Mouse (Mus musculus) c-Kit-positive CD71-negative TER-119-negative erythroid progenitor cells, embryonic 14.5 days (primary cell): ENCODE results near the gene Skp1a.

Experiments
- DNase-seq: peaks from one replicate; pipeline ENCODE4 v3.0.0-alpha.2; 2013; ENCODE audit warnings: low read depth

Gene Skp1a

DNA sequence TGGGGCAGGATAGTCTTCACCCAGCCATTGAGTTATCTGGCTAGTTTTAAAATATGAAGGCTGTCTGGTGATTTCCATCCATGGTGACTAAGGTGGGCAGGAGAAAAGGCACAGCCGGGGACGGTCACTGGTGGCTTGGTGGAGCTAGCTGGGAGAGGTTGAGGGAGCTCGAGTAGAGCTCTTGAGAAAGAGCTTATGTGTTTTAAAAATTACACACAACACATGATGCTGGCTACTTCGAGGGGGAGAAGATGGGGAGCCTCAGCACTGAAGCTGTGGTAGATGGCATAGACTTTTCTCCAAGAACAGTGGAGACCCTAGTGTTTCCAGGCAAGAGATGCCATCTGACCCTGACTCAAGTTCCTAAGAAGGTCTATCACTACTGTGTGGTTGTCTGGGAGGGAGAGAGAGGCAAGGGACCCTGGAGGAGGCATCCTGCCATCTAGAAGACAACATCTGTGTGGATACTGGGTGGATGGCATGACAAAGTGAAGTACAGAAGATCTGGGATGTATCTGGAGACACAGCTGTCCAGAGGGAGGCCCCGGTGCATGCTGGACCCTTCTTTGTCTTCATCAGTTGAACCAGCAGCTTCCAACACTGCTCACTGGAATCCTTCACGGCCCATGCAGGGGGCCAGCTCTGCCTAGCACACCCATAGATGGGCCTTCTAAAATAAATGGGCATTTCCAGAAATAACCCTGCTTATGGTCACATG is 45.8 kb downstream of the Skp1a start:
- DNase-seq: no peak

DNA sequence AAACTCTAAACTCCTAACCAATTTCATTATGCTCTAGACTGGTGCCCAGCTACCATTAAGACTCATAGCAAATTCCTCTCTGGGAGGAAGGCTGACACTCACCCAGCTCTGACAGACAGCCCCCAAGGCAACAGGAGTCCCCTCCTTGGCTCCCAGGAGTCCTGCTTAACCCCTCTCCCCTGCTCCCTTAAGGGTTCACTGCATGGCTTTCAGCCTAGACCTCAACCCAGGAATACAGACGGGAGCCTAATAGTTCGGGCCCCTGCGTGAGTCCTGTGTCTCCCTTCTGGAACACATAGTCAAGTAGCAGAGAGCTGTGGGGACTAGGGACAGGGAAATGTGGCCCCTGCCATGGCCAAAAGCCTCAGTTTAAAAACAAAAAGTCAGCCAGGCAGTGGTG is 46.4 kb downstream of the Skp1a start:
- DNase-seq: no peak

DNA sequence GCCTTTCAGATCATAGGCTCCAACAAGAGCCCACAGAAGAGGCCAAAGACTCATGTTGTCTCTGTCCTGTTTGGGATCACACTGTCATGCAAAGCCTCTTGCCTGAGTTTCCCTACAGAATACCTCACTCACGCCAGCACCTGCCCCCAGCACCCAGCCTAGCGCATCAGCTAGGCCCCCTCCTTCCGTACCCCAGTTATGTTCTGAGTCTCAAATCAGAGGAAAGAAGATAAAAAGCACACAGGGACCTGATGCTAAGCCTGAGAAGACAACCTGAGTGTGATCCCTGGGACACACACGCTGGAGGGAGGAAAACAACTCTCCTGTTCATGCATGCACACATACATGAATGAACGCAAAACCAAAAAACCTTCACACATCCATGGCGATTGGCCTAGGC is 47.2 kb downstream of the Skp1a start:
- no peak for DNase-seq

DNA sequence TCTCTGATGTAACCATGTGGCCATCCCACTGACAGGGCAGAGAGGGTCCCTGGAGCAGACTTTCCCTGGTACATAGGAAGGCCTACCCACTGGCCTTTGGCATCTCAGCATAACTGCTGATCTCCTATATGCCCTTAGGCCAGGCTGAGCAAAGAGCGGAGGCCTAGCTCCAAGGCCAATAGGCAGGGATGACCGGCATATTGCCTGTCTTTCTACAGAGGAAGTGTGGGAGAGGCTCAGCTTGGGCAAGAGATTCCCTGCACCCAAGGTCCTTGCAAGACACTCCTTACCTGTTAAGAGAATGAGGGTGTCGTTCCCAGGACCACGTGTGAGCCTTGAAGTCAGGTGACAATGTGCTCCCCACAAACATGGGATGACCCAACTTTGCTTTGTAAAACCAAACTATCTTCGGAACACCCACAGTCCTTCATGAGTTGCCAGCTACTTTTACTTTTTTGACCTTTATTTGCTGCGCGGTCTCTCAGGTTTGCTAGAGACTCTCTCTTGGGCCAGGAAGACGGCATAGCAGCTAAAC is 47.9 kb downstream of the Skp1a start:
- no peak for DNase-seq

DNA sequence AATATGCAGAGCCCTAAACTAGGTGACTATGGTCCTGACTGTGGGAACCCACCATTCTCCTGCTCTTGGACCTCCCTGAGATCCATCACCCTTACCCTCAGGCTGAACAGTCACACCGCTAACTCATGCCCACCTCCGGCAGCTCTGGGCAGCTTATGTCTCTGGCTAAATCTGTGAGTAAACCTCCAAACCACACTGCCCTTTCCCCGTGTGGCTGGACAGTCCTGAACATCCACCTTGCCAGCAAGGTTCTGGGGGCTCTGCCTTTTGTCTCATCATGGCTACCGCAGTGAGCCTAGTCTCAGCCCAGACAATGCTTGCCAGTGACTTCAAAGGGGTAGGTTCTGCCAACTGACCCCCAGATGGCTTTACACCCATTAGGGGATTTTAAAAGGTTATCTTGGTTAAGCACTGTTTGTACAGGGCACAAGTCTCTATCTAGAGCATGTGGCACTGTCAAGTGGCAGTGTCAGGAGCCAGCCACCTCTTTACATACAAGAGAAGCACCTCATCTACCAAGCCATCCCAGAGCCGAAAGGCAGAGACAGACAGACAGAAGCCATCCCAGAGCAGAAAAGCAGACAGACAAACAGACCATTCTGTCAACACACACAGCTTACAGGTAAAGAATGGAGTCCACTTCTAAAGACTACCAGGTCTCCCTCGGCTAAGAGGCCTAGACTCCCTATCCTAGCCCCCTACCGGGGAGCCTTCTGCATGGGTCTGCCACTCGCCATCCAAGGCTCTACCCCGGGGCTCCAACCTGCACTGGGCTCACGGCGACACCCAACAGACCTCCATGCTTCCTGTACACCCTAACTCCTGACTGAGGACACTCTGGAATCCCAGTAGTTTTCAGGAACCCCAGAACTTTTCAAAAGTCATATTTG is 49.0 kb downstream of the Skp1a start:
- DNase-seq: no peak

DNA sequence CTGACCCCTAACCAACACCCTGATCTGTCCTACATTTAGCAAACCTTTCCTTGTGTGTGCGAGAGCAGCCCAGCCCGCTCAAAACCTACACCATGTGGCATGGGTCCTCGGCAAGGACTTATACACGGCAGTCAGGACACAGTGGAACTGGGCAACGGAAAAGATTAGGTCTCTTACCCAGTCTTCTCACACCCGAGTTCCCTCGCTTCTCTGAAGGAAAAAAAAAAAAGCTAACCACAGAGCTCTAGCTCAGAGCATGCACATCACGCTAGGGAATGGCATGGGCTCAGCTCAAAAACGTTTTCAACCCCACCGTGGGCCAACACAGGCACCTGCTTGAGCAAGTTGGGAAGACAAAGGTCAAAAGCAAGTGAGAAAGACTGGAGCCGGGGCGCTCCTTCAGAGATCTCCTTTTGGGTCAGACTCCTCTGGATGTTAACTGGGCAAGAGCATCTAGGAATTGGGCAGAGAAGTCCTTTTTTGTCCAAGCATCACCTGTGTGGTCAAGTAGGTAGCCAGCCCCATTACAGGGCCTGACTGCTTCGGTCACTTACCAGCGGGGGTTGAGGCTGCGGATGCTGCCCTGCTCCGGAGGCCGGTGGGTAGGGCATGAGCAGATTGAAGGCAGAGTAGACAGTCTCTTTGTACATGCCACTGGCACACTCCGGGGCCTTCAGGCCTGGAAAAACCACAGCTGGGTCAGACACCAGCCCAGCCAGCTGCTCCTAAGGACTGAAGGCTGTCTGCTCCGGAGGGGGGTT is 50.0 kb downstream of the Skp1a start:
- no peak for DNase-seq

DNA sequence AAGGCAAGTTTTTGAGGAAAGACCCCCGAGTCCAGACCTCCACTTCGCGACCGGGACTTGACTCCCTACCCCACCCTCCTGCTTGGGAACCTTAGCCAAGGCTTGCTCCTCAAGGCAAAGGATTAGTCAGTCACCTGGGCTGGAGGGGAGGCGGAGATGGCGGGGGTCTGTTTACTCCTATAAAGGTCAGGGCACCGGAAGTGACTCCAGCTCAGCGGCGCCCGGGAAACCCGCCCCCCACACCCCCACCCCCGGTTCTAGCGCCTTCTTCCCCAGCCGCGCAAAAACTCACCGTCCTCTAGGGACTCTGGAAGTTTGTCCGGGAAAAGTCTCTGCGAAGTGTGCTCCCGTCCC is 50.6 kb downstream of the Skp1a start:
- DNase-seq: no peak

DNA sequence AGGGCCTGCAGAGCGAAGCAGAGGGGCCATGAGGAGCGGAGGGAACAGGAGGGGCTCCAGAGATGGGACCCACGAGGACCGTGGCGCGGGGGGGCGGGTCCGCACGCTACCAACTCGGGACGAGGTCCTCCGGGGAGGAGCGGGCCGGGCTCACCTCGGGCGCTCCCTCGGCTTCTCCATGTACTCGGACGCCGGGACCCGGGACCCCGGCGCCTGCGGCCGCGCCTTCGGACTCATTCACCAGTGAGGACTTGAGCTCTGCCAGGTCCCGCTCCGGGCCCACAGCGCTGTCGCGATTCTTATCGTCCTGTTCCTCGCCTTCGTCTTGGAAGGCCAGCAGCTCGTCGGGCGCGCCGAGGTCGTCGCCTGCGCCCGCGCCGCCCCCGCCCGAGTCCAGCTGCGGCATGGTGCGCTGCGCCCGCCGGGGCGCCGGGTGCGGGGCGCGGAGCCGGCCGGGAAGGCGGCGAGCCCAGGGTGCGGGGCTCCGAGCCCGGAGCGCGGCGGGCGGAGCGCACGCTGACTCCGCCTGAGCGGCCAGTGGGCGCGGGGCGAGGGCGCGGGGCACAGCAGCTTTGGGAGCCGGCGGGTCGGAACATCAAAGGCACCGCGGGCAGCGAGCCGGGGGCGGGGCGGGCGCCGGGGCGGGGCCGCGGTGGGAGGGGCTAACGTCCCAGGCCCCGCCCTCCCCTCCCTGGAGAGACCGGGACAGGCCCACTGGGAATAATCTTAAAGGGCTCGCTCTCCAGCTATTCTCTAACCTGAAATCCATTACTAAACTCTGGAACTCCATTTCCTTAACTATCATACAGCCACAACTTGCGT is 51.2 kb downstream of the Skp1a start, which contains the start of gene Tcf7:
Tcf7 (minus strand) TSS at position 241 of the 822 bp plus-strand sequence.
- DNase-seq: no peak

DNA sequence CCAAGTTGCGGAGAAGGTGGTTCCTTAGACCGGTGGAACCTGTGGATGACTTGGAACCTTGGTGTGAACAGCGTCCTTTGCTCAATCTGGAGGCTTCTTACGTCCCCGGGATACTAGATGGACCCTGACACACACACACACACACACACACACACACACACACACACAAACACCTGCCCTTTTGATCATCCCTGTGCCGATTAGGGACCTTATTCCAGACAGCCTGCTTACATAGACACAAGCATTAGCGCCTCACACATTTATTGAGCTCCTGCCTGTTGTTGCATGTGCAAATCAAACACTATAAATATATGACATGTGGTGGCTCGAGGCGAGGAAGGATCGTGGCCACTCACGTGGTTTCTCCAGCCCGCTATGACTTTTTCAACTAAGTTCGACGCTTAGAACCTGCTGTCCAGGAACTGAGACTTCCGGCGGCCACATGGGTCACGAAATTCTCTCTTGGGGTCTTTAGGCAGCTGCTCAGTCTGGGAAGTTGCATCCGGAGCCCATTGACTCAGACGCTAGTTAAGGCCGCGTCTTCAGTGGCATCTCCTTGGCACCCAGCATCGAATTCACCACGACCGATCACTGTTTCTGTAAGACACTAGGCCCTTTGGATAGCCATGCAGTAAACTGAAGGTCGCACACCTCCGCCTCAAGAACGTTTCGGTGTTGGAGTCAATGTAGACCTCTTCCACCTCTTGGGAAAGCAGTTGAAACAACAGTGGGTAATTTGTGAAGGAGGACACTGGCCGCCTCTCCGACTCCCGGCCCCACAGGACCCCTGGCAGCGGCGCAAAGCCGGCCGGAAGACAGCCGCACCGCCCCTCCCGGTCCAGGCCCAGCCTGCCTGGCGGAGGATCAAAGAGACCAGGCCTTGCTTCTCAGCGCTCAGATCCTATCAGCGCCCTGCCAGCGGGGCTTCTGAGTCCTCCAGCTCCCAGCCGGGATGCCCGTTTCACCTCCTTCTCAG is 52.1 kb downstream of the Skp1a start:
- no peak for DNase-seq

DNA sequence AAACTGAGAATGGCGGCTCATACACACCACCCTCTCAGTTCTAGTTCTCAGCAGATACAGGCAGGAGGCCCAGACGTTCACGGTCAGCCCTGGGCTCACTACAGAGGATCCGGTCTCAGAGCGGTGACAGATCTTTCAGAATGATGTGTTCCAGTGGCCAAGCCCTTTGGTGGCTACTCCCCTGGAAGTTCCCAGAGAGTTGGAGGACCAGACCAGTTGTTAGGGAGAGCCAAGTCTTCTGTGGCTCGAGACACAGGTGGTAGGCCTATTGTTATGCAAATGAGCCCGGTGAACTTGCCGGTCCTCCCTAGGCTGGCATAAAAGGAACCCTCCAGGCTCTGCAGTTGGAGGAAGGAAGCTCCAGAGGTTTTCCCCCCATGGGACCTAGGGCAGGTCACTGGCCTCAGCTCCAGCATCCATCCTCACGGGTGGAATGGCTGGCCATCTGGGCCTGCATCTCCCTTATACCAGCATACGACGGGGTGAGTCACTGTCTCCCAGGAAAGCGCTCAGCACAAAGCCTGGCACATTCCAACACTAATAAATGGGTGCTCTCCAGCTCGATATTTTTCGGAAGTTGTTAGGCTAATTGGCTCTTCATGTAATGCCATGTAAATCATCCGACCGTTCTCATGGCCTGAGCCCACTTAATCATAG is 54.6 kb downstream of the Skp1a start:
- no peak for DNase-seq

DNA sequence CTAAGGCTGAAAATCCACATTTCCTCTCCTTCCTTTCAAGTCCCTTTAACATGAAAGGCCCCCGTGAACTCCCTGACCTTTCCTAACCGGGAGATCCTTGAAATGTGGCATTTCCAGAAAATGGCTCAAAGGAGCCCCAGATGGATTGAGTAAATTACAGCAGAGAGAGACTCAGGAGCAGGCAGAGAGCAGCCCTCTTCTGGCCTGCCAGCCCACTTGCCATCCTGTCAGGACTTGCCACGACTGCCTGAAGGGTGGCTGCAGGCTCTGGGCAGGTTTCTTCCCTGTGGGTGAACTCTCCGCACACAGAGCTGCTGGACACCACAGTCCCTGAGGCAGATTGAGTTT is 55.1 kb downstream of the Skp1a start:
- DNase-seq: no peak

DNA sequence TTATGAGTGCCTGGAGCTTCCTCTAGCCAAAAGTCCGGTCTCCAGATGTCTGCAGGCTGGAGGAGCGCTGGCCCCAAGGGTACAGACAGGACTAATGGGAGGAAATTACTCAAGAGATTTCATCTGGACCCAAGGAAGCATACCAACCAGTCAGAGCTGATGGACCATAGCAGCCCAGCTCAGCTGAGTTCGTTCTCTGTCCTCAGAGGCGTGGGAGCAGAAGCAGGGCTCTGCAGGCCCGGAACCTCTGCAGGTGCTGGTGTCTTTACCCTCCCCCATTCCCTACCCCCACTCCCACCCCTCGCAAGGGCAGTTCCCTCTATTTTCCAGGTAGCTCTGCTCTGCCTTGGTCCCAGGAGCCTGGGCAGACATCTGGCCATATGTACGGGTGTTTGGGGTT is 60.6 kb downstream of the Skp1a start:
- DNase-seq: no peak

DNA sequence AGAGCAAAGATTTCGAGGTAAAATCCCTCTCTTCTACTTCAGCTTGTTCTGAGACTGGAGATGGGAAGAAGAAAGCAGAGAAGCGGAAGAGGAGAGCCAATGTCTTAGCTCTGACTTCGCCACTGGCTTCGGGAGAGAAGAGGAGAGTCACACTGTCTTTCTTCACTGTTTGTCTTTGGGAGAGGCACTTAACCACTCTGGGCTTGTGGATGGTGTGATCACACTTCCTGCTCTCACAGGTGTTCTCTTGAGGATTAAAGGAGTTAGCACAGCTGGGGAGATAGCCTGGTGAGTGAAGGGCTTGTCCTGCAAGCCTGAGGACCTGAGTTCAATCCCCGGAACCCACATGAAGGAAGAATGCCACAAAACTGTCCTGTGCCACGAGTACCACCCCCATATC is 61.1 kb downstream of the Skp1a start:
- no peak for DNase-seq

DNA sequence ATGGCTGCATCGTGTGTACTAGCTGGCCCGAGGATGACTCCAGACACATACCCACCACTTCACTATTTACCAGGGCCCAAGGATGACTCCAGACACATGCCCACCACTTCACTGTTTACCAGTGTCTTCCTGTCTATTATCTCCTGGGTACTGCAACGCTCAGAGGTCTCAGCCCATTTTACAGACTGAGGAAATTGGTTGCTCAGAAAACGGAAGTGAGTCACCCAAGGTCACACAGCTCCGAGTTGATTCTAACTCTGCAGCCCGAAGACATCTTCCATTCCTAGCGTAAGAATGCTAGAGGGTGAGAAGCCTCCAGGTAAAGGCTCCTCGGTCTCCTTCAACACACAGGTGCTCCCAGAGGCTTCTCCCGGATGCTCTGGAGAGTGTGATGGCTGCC is 62.3 kb downstream of the Skp1a start:
- DNase-seq: no peak
